Mouse (Mus musculus): ENCODE results near the gene Sub1. TPM values are rescaled to one million over a fixed set of nuclear protein-coding genes. Genes with fewer than 3 reads are reported as not detected.

Gene Sub1
- total and polyA plus RNA-seq, 3 experiments: 553 to 2,677 (median 1,927) TPM

DNA sequence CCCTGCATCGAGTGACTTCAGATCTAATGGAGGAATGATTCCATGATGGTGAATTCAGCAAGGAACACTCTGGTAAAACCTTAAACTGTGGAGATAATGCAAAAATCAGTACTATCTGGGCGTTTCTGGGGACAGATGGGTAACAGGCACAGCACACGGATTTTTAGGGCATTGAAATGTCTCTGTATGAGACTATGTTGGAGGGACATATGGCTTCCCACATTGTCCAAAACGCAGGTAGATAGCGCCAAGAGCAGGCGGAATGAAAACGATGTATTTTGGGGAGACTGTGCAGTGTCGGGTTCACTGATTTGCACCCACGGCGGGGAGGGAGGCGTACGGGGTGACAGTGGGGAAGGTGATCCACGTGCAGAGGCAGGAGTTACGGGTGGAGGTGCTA lies 22.7 kb upstream of the Sub1 start:
- dilution Hi-C loops (cut with MboI; ENCODE audit: extremely low pct_ligation_motif_present, extremely low pct_unique_long_range_greater_than_20kb, low sequenced_read_pairs): no loop called here

DNA sequence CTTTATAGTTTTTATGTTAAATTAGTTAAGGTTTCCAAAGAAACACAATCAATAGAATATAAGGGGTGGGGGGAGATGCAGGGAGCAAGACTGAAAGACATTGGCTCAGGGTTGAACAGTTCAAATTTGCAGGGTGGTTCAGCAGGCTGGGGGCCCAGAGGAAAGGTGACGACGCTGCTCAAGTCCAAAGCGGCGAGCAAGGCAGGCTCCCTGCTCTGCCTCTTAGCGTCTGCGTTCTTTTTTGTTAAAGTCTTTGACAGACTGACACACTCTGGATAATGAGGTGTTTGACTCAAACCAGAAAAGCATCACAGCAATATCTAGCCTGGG lies 21.6 kb upstream of the Sub1 start:
- no peak overlapping the region for H3K4me2 ChIP-seq (ENCODE audit: insufficient read depth, low read depth, poor library complexity, severe bottlenecking)
- dilution Hi-C loops (cut with MboI; ENCODE audit: extremely low pct_ligation_motif_present, extremely low pct_unique_long_range_greater_than_20kb, low sequenced_read_pairs) (no loop called here), in situ Hi-C loops (cut with MboI; ENCODE audit: low pct_ligation_motif_present, low pct_unique_long_range_greater_than_20kb, low sequenced_read_pairs) (no loop called here)
- H3K79me2 ChIP-seq (replicated peaks; ENCODE audit: control insufficient read depth, extremely low read depth, insufficient read depth, poor library complexity, severe bottlenecking): no peaks in the 10 kb centered on the region
- no peak for TF ChIP-seq NELFE (IDR thresholded peaks at IDR 0.05; ENCODE audit: low read depth, low read length)
- no peak for TF ChIP-seq MAX (IDR thresholded peaks at IDR 0.05; ENCODE audit: low read length)
- TF ChIP-seq CHD2 (IDR thresholded peaks at IDR 0.05; ENCODE audit: low read length): no peak
- no peak for TF ChIP-seq HCFC1 (IDR thresholded peaks at IDR 0.05; ENCODE audit: low read depth, low read length)
- TF ChIP-seq MXI1 (IDR thresholded peaks at IDR 0.05; ENCODE audit: low read depth, low read length): no peak
- TF ChIP-seq SMC3 (IDR thresholded peaks at IDR 0.05; ENCODE audit: low read depth, low read length): no peak
- TF ChIP-seq CTCF (conservative IDR thresholded peaks at IDR 0.05 in 1 of 2, IDR thresholded peaks at IDR 0.05 in 1 of 2; ENCODE audit: low read depth in 2 of 2, low read length in 2 of 2): no peak
- no peak for TF ChIP-seq JUND (conservative IDR thresholded peaks at IDR 0.05; ENCODE audit: low read depth, low read length)
- no peak for TF ChIP-seq MEF2A (IDR thresholded peaks at IDR 0.05; ENCODE audit: borderline replicate concordance, low read depth, low read length)
- TF ChIP-seq ZC3H11A (IDR thresholded peaks at IDR 0.05; ENCODE audit: low read depth, low read length): no peak
- no peak for TF ChIP-seq ZNF384 (IDR thresholded peaks at IDR 0.05; ENCODE audit: low read depth, low read length)
- TF ChIP-seq MAFK (IDR thresholded peaks at IDR 0.05; ENCODE audit: insufficient replicate concordance, low read length): no peak
- no peak for TF ChIP-seq JUN (IDR thresholded peaks at IDR 0.05; ENCODE audit: insufficient read depth, low read depth, low read length)
- TF ChIP-seq MYC (IDR thresholded peaks at IDR 0.05; ENCODE audit: low read depth, low read length): no peak
- TF ChIP-seq USF1 (IDR thresholded peaks at IDR 0.05; ENCODE audit: low read depth, low read length): no peak
- no peak for TF ChIP-seq NRF1 (IDR thresholded peaks at IDR 0.05; ENCODE audit: low read depth, low read length)
- H3K9me3 ChIP-seq (replicated peaks; ENCODE audit: low read length): no peaks in the 10 kb centered on the region
- H3K4me3 ChIP-seq (replicated peaks in 1 of 3; ENCODE audit: low read depth in 2 of 3, low read length in 2 of 3, poor library complexity in 1 of 3): no peak overlapping the region
- no peak overlapping the region for H3K27ac ChIP-seq (ENCODE audit: insufficient read depth, low read depth)
- no peaks in the 10 kb centered on the region for H3K27me3 ChIP-seq (replicated peaks)
- peaks cover 18 to 56% of the 10 kb centered on the region in 2 experiments for H3K4me1 ChIP-seq (ENCODE audit: control insufficient read depth in 1 of 2, insufficient read depth in 2 of 2)
- DNase-seq (ENCODE audit: extremely low read depth): no peak
- no peak overlapping the region for H3K9ac ChIP-seq (ENCODE audit: insufficient read depth, low read depth)
- no peaks in the 10 kb centered on the region for H3K36me3 ChIP-seq (replicated peaks in 1 of 2; ENCODE audit: control insufficient read depth in 1 of 2, insufficient read depth in 1 of 2, low read length in 1 of 2)

More for the DNA sequence above, 22.7 kb upstream of the Sub1 start:
- H3K36me3 ChIP-seq (replicated peaks in 1 of 2; ENCODE audit: control insufficient read depth in 1 of 2, insufficient read depth in 1 of 2, low read length in 1 of 2): no peaks in the 10 kb centered on the region
- H3K4me3 ChIP-seq (replicated peaks in 1 of 3; ENCODE audit: low read depth in 2 of 3, low read length in 2 of 3, poor library complexity in 1 of 3): no peak overlapping the region
- H3K4me1 ChIP-seq (ENCODE audit: control insufficient read depth in 1 of 2, insufficient read depth in 2 of 2): peaks cover 24 to 58% of the 10 kb centered on the region in 2 experiments
- in situ Hi-C loops (cut with MboI; ENCODE audit: low pct_ligation_motif_present, low pct_unique_long_range_greater_than_20kb, low sequenced_read_pairs): no loop called here
- H3K9me3 ChIP-seq (replicated peaks; ENCODE audit: low read length): no peaks in the 10 kb centered on the region
- H3K79me2 ChIP-seq (replicated peaks; ENCODE audit: control insufficient read depth, extremely low read depth, insufficient read depth, poor library complexity, severe bottlenecking): no peaks in the 10 kb centered on the region
- no peak for TF ChIP-seq JUN (IDR thresholded peaks at IDR 0.05; ENCODE audit: insufficient read depth, low read depth, low read length)
- no peak for TF ChIP-seq ZNF384 (IDR thresholded peaks at IDR 0.05; ENCODE audit: low read depth, low read length)
- no peak for TF ChIP-seq CHD2 (IDR thresholded peaks at IDR 0.05; ENCODE audit: low read length)
- TF ChIP-seq TBP (conservative IDR thresholded peaks at IDR 0.05; ENCODE audit: low read depth, low read length): no peak
- TF ChIP-seq SIN3A (IDR thresholded peaks at IDR 0.05; ENCODE audit: low read length): no peak
- no peak for TF ChIP-seq USF2 (conservative IDR thresholded peaks at IDR 0.05; ENCODE audit: low read depth, low read length)
- TF ChIP-seq ZC3H11A (IDR thresholded peaks at IDR 0.05; ENCODE audit: low read depth, low read length): no peak
- no peak for TF ChIP-seq NRF1 (IDR thresholded peaks at IDR 0.05; ENCODE audit: low read depth, low read length)
- TF ChIP-seq RCOR1 (conservative IDR thresholded peaks at IDR 0.05; ENCODE audit: low read depth, low read length): no peak
- no peak for TF ChIP-seq GABPA (IDR thresholded peaks at IDR 0.05; ENCODE audit: insufficient replicate concordance, low read depth, low read length)
- no peak for TF ChIP-seq RAD21 (IDR thresholded peaks at IDR 0.05; ENCODE audit: low read depth, low read length)
- no peak for TF ChIP-seq USF1 (IDR thresholded peaks at IDR 0.05; ENCODE audit: low read depth, low read length)
- TF ChIP-seq MAX (IDR thresholded peaks at IDR 0.05; ENCODE audit: low read length): no peak
- no peak for TF ChIP-seq ZMIZ1 (IDR thresholded peaks at IDR 0.05; ENCODE audit: low read depth, low read length)
- H3K27ac ChIP-seq (ENCODE audit: insufficient read depth, low read depth): no peak overlapping the region
- no peak for DNase-seq (ENCODE audit: extremely low read depth)
- no peak overlapping the region for H3K9ac ChIP-seq (ENCODE audit: insufficient read depth, low read depth)
- H3K4me2 ChIP-seq (ENCODE audit: insufficient read depth, low read depth, poor library complexity, severe bottlenecking): no peak overlapping the region
- H3K27me3 ChIP-seq (replicated peaks): no peaks in the 10 kb centered on the region
